Mouse (Mus musculus) erythroid progenitor cell, adult 5-6 weeks (primary cell): Measurements from ENCODE around the gene Mpv17. TPM values are rescaled to one million over a fixed set of nuclear protein-coding genes. Genes with fewer than 3 reads are reported as not detected.
A peak's percentile ranks its signal among the peaks of the same experiment; 100 is the strongest.

Experiments
- ATAC-seq: replicated peaks from 2 replicates; pipeline ENCODE4 v1.8.0; 2016; ENCODE audit warnings: moderate number of reproducible peaks, mild to moderate bottlenecking, moderate TSS enrichment, inconsistent platforms; ENCODE audit not compliant: poor library complexity, low FRiP score, severe bottlenecking
- total RNA-seq, 2 experiments: library from RNA; stranded (forward) in 1 of 2; stranded (reverse) in 1 of 2; fragments of 150-400 nt in 1 of 2; fragments of 186-747, 209-891 nt in 1 of 2; gene quantifications; 2 replicates each; pipeline versions ENCODE4 v1.2.3 to v1.2.4; 2015 to 2017; ENCODE audit warnings: low replicate concordance in 2 of 2

The Mpv17 gene
- total RNA-seq, 2 experiments from 2014 or later: 0.23 to 1.3 TPM

DNA sequence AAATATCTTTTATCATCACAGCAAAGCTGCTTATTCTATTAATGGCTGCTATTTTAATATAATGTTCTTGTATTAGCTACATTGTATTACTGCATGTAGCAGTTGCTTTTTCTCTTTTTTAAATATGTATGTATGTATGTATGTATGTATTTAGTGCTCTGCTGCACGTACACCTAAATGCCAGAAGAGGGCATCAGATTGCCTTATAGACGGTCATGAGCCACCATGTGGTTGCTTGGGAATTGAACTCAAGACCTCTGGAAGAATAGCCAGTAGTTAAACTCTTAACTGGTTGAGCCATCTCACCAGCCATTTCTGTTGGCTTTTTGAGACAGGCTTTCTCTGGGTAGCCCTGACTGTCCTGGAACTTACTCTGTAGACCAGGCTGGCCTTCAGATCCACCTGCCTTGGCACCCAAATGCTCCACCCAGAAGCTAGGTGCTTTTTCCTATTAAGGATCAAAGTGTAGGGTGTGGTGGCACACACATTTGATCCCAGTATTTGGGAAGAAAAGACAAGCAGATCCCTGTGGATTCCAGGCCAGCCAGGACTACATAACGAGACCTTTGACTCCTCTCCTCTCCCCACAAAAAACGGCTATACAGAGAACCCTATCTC, 34.3 kb upstream of the Mpv17 start:
- ATAC-seq: no peak

DNA sequence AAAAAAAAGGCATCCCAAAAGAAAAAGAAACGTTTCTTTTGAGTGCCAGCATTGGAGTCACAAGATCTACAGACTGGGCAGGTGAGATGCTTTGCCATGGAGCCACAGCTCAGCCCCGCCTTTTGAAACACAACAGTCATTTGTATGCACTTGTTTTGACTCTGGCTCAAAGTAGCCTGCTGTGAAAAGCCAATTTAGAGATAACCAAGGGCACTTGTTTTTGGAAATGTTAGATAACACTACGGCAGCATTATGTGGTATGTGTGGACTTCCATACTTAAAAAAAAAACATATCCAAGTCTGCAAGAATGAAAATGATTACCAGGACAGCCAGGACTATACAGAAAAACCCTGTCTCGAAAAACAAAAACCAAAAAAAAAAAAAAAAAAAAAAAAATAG, 29.6 kb upstream of the Mpv17 start:
- ATAC-seq: peak; percentile 50

DNA sequence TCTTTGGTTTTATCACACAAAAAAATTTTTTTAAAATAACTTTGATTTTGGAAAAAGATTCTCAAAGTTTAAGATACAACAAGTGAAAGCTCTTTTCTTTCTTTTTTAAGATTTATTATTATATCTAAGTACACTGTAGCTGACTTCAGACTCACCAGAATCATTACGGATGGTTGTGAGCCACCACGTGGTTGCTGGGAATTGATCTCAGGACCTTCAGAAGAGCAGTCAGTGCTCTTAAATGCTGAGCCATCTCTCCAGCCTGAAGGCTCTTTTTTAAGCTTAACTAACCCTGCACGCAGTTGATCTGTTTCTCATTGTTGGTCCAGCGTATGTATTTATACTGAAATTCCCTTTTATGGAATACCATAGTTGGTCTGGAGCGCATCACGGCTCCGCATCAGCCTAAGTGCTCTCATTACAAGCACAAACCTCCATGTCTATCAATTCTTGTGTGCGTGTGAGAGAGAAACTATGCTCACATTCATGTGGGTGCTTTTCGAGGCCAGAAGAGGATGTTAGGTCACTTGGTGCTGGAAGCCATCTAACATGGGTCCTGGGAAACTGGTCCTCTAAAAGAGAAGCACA, 27.2 kb upstream of the Mpv17 start:
- no peak for ATAC-seq

DNA sequence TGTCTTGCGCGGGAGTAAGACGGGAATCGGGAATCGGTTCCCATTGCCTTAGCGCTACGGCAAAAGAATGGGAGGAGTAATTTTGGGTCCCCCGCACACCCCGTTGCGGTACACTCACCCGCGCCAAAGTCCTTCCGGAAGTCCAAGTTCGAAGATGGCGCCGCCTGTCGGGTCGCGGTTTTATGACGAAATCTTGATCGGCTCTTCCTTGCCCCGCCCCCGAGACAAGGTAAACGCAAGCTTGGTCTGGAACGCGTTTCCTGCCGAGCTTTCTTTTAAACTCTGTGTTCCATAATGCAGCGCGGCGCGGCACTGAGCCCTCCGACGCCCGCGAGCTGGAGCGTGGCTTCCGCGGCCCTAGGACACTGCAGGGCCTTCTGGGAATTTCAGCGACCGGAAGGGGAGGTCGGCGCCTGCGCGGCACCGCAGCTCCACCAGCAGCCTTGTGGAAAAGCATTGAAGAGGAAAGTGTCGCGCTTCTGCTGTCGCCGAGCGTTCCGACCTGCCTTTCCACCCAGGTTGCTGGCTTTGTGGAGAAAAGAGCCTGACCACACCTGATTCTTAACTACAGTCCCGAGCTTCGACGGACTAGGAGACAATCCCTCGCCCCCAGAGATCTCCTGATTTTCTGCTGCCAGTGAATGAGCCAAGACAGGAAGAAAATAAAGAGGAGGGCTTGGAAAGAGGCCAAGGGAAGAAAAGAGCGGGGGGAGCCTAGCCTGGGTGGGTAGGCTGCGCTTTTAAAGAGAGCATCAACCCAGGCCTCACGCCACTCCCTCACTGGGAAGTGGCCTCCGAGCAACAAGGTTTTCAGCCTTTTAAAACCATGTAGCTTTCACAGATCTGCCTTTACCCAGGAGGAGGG, 25.9 kb upstream of the Mpv17 start, which contains the start of the genes Gm29609 and Gtf3c2:
TSS of gene Gm29609 (minus strand) at position 146 of the 865 bp plus-strand sequence.
TSS of gene Gtf3c2 (minus strand) at position 379 of the 865 bp plus-strand sequence.
- ATAC-seq: peak; percentile 89

DNA sequence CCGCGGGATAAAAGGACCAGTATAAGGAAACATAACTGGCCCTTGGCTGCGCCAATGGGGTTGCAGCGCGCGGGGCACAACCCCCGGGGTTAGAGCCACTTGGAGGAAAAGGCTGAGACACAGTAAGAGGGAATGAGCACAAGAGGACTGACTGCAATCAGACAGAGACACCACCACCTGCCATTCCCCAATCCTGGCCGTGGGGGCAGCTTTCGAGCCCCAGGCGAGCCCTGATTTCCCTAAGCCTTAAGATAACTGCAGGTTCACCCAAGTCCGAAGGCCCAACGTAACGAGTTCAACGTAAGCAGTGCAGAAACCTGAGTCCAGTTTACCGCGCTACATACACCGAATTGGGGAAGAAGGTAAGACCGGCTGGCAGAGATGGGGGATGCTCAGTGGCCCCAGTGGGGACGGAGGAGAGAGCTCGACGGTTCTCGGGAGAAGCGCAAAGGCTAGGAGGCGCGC, 25.3 kb upstream of the Mpv17 start:
- ATAC-seq: peak; percentile 58

DNA sequence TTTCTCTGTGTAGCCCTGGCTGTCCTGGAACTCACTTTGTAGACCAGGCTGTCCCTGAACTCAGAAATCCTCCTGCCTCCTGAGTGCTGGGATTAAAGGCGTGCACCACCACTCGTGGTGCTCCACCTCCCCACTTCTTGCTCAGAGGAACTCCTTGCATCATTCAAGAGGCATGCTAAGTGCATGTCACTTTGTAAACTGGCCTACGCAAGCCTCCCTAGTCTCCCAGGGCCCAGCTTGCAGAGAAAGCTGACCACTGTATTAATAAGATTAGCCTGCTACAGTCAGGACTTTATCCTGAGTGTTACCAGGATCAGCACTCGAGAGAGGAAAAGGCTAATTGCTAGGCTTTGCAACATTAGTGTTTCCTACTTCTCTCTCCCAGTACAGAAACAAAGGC, 14.6 kb upstream of the Mpv17 start:
- no peak for ATAC-seq

DNA sequence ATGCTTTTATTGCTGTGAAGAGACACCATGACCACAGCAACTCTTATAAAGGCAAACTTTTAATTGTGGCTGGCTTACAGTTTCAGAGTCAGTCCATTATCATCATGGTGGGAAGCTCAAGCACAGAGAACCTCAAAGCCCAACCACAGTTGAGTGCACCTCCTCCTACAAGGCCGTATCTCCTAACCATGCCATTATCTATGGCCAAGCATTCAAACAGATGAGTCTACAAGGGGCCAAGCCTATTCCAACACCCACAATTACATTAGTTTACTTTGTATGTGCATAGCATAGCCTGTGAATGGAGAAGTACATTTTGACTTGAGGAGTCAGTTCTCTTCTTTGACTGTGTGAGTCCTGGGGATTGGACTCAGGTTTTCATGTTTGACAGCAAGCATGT, 10.8 kb upstream of the Mpv17 start:
- ATAC-seq: no peak

DNA sequence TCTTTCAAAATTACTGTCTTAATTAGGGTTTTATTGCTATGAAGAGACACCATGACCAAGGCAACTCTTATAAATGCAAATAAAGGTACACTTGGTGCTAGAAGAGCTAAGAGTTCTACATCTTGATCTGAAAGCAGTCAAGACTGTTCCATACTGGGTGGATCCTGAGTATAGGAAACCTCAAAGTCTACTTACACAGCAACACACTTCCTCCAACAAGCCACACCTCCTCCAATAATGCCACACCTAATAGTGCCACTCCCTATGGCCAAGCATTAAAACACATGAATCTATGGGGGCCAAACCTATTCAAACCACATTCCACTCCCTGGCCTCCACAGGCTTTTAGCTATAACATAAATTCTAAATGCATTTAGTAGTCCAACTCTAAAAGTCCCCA, 8.4 kb upstream of the Mpv17 start:
- ATAC-seq: no peak

DNA sequence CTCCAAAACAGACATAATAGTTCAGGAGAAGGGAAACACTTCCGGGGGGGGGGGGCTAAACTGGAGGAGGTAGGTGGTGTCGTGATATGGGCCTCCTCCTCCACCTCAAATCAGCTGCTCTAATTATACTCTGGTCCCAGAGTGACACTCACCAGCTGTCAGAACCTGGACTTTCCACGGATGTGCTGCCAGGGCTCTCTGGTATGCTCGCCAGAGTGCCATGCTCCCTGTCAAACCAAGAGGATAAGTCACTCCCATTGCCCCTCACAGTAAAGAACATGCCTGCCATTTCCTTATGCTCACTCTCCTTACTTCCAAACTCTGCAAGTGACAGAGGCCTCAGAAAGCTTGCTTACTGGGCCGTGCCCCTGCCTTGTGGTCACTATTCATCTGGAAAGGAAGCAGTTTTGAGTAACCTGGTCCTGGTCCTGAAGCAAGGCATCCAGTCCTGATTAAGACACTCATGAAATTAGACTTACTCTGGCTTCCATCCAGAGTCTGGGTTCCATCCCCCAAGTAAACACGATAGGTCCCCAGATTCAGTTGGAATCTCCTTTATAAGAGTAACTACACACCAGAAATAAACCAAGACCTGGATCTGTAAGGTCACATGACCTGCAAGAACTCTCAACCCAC, 417 bp downstream of the Mpv17 start:
- peak; percentile 6; the same call in 1 of the 2 replicates for ATAC-seq

DNA sequence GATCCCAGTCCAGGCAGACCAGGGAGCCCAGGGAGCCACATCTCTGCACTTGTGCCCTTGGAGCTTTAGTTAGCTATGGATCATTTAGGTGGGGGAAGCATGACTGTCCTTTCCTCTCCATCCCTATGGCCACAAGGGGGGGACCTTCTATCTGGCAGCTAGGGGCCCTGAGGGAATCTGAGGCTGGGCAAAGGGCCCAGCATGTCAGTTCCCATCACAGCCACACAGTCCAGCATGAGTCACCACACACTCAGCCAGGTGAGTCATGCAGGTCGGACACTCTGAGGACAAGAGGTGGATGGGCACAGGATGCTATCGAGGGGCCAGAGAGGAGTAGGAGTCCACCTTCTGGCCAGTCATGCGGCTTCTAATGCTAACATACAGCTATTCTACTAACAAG, 2.3 kb downstream of the Mpv17 start:
- no peak for ATAC-seq

DNA sequence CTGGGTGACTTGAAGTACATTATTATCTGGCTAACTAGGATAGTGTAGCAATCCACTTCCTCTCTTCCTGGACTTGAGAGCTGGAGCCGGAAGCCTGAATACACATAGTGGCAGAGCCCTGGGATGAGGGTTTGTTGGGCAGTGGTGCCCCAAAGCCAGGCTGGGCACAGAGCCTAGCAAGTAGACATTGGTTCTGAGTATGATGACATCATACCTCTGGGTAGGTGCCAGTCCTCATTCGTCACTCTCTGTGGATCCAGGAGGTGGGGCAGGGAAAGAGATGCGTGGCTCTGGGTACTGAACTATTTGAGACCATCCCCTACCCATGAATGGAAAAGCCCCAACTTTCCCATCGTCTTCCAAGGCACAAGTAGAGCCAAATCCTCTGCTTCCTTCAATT, 4.3 kb downstream of the Mpv17 start:
- ATAC-seq: no peak

DNA sequence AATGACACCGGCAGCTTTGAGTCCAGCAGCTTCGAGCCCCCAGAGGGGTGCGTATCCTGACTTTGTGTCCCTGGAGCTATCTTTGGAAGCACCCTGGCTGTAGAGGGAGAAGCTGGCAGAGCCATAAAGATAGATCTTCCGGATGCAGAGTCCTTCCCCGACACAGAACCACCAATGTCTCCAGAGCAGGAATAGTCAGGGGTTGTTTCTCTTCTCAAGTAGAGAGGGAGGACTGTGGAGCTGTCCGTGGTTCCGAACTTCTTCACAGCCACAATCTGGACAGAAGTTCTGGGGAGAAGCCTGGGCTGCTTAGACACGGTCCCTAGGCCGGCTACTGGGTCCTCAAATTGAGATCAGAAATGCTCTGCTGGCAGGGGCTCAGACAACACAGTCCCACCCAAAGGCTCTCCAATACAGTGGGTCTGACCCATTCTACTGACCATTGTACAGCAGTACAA, 15.1 kb downstream of the Mpv17 start:
- no peak for ATAC-seq

DNA sequence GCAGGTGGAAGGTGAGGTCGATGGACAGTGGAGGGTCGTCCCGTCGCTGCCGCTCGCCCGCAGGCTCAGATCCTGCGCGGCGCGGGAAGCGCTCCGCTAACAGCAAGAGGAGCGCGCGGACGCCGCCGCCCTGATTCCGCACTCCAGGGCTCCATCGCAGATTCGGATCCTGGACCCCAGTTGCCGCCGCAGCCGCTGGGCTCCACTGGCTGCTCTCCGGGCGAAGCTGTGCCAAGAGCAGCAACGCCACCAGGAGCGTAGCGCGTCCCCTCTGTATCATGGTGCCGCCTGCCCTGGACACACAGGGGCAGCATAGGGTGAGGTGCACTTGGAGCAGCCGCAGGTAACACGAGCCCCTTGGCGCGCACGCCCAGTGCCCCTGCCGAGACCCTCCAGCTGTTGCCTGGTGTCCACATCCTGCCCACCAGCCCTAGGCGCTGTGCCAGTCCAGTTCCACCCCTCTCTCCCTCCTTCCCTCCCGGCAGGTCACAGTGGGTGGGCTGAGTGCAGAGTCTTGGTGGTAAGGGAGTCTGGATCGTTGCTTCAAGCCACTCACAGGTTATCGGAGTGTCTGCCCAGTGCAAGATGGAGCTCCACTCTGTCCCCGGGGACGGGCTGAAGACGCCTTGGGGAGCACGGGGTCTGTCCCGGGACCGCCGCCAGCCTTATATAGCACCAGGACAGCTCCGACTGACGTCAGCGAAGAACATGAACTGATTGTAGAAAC, 15.6 kb downstream of the Mpv17 start, which contains the start of gene Ucn:
TSS of gene Ucn (minus strand) at position 589 of the 727 bp plus-strand sequence.
- no peak for ATAC-seq

DNA sequence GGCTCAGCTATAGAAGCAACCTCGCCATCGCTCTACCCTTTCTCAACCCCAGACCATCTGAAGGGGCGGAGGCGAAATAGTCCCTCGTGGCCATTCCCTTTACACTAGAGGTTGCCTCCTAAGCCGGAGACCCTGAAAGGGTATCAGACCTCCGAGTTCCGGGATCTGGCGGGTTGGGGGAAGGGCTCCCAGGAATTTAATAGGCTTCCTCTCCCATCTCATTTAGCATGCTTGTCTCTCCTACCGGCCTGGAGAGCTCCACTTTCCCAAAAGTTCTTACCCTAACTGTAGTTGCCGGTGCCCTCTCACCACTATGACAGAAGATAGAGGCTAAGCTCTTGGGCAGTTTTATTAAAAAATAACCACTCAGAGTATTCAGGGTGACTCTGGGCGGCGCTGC, 16.4 kb downstream of the Mpv17 start:
- no peak for ATAC-seq

DNA sequence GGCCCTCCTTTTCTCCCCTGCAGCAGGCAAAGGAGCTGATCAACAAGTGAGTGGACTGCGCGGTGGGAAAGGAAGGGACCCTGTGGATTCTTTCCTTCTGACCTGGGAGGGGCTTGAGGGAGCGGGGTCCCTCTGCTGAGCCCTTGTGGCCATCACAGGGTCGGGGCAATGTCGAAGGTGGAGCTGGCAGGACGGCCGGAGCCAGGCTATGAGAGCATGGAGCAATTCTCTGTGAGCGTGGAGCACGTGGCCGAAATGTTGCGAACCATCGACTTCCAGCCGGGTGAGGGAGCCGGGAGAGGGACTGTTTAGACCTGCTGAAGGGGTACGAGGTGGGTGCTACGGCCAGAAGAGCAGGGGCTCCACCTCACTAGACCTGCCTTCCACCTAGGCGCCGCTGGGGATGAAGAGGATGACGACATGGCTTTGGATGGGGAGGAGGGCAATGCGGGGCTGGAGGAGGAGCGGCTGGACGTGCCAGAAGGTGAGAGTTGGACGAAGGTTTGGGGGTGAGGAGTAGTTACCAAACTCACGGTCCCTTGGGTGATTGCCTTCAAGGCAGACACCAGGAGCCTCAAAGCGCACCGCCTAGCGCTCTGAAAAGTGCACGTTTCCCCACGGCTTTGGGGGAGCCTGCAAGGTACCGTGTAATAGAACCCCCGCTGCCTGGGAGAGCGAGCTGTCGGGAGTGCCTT, 17.2 kb downstream of the Mpv17 start:
- ATAC-seq: no peak

DNA sequence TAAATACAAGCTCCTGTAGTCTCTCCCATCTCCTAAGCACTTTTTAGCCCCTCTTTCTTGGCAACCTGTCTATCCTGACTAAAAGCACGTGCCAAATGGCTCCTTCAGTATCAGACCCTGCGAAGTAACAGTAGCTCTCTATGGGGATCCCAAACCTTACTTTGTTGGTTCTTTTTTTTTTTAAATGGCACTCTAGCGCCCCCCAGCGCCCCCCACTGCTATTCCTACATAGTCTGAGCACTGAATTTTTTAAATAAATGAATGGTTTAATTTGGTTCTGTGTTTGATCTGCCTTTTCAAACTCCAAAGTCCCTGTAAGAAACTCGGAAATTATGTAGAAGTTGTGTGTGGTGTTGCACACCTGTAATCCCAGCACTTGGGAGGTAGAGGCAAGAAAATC, 28.0 kb downstream of the Mpv17 start:
- ATAC-seq: no peak

DNA sequence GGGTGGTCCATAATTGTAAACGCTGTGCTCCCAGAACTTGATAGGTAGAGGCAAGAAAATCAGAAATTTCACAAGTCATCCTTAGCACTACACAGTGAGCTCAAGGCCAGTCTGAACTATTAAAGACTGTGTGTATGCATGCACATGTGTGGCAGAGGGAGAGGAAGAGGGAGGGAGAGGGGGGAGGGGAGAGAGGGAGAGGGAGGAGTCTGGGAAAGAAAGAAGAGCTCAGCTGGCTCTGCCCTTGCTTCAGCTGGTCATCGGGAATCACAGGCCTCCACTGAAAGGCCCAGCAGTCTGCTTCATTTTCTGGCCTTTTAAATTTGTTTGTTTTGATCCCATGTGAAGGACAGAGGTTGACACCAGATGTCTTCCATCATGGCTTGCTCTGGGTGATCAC, 30.6 kb downstream of the Mpv17 start:
- no peak for ATAC-seq

DNA sequence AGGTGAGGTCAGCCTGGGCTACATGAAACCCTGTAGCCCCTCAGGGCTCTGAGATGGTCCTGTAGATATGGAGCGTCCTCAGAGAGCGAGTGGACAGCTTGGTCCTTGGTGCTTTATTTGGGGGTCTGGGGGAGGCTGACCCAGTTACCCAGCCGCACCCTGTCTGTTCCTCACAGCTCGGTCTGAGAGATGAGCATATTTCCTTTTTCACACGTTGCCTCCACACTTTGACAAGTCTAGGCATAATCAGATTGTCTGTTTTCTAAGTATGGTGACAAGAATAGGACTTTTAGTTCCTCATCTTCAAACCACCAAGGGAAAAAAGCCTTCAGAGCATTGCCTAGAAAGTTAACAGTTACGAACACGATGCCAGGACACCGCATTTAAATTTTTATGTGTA, 32.9 kb downstream of the Mpv17 start:
- no peak for ATAC-seq

DNA sequence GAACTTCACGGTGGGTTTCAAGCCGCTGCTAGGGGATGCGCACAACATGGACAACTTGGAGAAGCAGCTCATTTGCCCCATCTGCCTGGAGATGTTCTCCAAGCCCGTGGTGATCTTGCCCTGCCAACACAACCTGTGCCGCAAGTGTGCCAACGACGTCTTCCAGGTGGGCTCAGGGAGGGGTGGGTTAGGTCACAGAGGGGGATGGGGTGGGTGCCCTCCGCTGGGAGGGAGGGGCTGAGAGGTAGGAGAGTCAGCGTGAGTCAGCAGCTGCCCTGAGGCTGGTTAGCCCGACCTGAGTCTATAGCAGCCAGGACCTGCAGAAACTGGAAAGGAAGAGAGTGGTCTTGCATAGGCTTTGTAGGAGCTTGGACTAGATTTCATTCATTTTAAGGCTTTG, 37.1 kb downstream of the Mpv17 start:
- ATAC-seq: no peak
